Mouse (Mus musculus) heart, adult 2 months (tissue): ENCODE measurements around the gene Hist1h2bg. TPM values are rescaled to one million over a fixed set of nuclear protein-coding genes. Genes with fewer than 3 reads are reported as not detected.
"Not testable (repeated sequence)": the region's sequence is repeated elsewhere in the genome, so short reads cannot be mapped to it uniquely, and the experiment has no call there.

Experiments used
- DNase-seq, 2 experiments: peaks; one replicate each; pipeline ENCODE4 v3.0.0; 2021
- H3K27ac ChIP-seq: fragments of 200-600 bp; 2 replicates; pipeline ENCODE4 v1.8.1; 2022
- H3K27me3 ChIP-seq: fragments of 200-500 bp; 2 replicates; pipeline ENCODE4 v1.6.1; 2012; ENCODE audit warnings: mild to moderate bottlenecking, low read length, inconsistent platforms, mixed read lengths; ENCODE audit not compliant: control insufficient read depth, insufficient read depth
- H3K36me3 ChIP-seq: fragments of 200-500 bp; 2 replicates; pipeline ENCODE4 v1.6.1; 2012; ENCODE audit warnings: low read length, inconsistent platforms; ENCODE audit not compliant: control insufficient read depth, insufficient read depth
- H3K4me1 ChIP-seq: fragments of 200-500 bp; 2 replicates; pipeline ENCODE4 v1.6.1; 2011; ENCODE audit warnings: low read length; ENCODE audit not compliant: control insufficient read depth, insufficient read depth
- H3K4me3 ChIP-seq: fragments of 200-600 bp; 2 replicates; pipeline ENCODE4 v1.8.1; 2022
- H3K79me2 ChIP-seq: fragments of 200-500 bp; replicated peaks from 2 replicates; pipeline ENCODE4 v1.6.1; 2012; ENCODE audit warnings: mild to moderate bottlenecking, inconsistent platforms, low read length, moderate library complexity, mixed read lengths; ENCODE audit not compliant: control insufficient read depth, insufficient read depth
- H3K9ac ChIP-seq: fragments of 200-500 bp; 2 replicates; pipeline ENCODE4 v1.6.1; 2012; ENCODE audit warnings: low read depth, mild to moderate bottlenecking, control low read depth, inconsistent platforms, low read length, mixed read lengths
- CTCF ChIP-seq: fragments of 200-600 bp; IDR thresholded peaks from 2 replicates; pipeline ENCODE4 v1.8.1; 2022; ENCODE audit warnings: antibody characterized with exemption, mild to moderate bottlenecking, moderate library complexity
- EP300 ChIP-seq: fragments of 200-500 bp; IDR thresholded peaks from 2 replicates; pipeline ENCODE4 v1.6.1; 2011; ENCODE audit warnings: low read depth, low read length, control low read depth; ENCODE audit not compliant: insufficient read depth
- POLR2A ChIP-seq: fragments of 200-500 bp; IDR thresholded peaks from 2 replicates; pipeline ENCODE4 v1.6.1; 2011; ENCODE audit warnings: mild to moderate bottlenecking, low read depth, low read length, control low read depth; ENCODE audit not compliant: insufficient read depth
- WGBS: fragments of 180-500 bp; shearing (Covaris S2); methylation state at CpG from one replicate; pipeline ENCODE4 v1.1.7; 2018; 5-methylcytosine and 5-hydroxymethylcytosine counted together
- intact Hi-C: fragments of 180-260 bp; cut with DNase I; formaldehyde crosslinking; loops from one replicate; pipeline ENCODE4 v1.15.1; 2025
- polyA plus RNA-seq: library from polyadenylated mRNA; depleted of rRNA; stranded (reverse); fragments of >200 nt; gene quantifications from 2 replicates; pipeline ENCODE4 v1.2.3, GENCODE M21; 2012
- total RNA-seq, 2 experiments: library from RNA; stranded (reverse); gene quantifications; 2 replicates each; pipeline ENCODE4 v1.2.3; 2021

The Hist1h2bg gene
- total and polyA plus RNA-seq, 3 experiments: 3.3 to 19.5 (median 16.4) TPM

GRCm38 (mm10) chr13:23536076-23536822, 34.9 kb upstream of the Hist1h2bg start:
- H3K4me3 ChIP-seq: no peak overlapping the region
- H3K27ac ChIP-seq: no peak overlapping the region
- no peaks in the 10 kb centered on the region for H3K79me2 ChIP-seq
- H3K4me1 ChIP-seq: peaks cover 4% of the 10 kb centered on the region
- no peak for TF ChIP-seq CTCF
- no peak for TF ChIP-seq POLR2A
- TF ChIP-seq EP300: no peak
- no peaks in the 10 kb centered on the region for H3K27me3 ChIP-seq
- DNase-seq: no peak
- intact Hi-C loops: no loop called here
- 33% methylated on average over 7 of the region's 7 CpGs for WGBS
- no peak overlapping the region for H3K9ac ChIP-seq
- H3K36me3 ChIP-seq: peaks cover 14% of the 10 kb centered on the region

GRCm38 (mm10) chr13:23537006-23537710, 34.0 kb upstream of the Hist1h2bg start:
- Histone ChIP-seq H3K9ac (no peak overlapping the region), H3K27me3 (no peaks in the 10 kb centered on the region), H3K36me3 (peaks cover 13% of the 10 kb centered on the region), H3K4me1 (peaks cover 4% of the 10 kb centered on the region), H3K4me3 (no peak overlapping the region), H3K27ac (no peak overlapping the region), H3K79me2 (no peaks in the 10 kb centered on the region)
- WGBS: 88% methylated on average over 3 of the region's 3 CpGs
- no peak for DNase-seq
- intact Hi-C loops: no loop called here
- no peak for TF ChIP-seq EP300
- no peak for TF ChIP-seq CTCF
- no peak for TF ChIP-seq POLR2A

- intact Hi-C loops: no loop called here
- no peak overlapping the region for H3K4me3 ChIP-seq
- 85% methylated on average over 5 of the region's 5 CpGs for WGBS
Observed at GRCm38 (mm10) chr13:23538249-23538648, 32.9 kb upstream of the Hist1h2bg start.

GRCm38 (mm10) chr13:23539821-23540220, 31.4 kb upstream of the Hist1h2bg start:
- intact Hi-C loops, H3K27ac ChIP-seq, H3K27me3 ChIP-seq, H3K9ac ChIP-seq, H3K36me3 ChIP-seq, DNase-seq, H3K4me3 ChIP-seq, H3K79me2 ChIP-seq, H3K4me1 ChIP-seq: not testable (repeated sequence)
- 76% methylated on average over 1 of the region's 1 CpGs for WGBS

More at GRCm38 (mm10) chr13:23538249-23538648, 32.9 kb upstream of the Hist1h2bg start:
- Histone ChIP-seq H3K36me3 (peaks cover 7% of the 10 kb centered on the region), H3K27me3 (no peaks in the 10 kb centered on the region), H3K4me1 (no peaks in the 10 kb centered on the region; the same call in none of the 2 replicates), H3K9ac (no peak overlapping the region), H3K27ac (no peak overlapping the region), H3K79me2 (no peaks in the 10 kb centered on the region)
- DNase-seq: no peak
- TF ChIP-seq POLR2A: no peak
- no peak for TF ChIP-seq EP300
- TF ChIP-seq CTCF: no peak

- Histone ChIP-seq H3K4me1 (no peaks in the 10 kb centered on the region; the same call in 1 of the 2 replicates), H3K79me2 (no peaks in the 10 kb centered on the region), H3K4me3 (no peak overlapping the region), H3K36me3 (no peaks in the 10 kb centered on the region), H3K27me3 (no peaks in the 10 kb centered on the region), H3K27ac (no peak overlapping the region), H3K9ac (no peak overlapping the region)
- 89% methylated on average over 3 of the region's 3 CpGs for WGBS
- DNase-seq: no peak
- intact Hi-C loops: no loop called here
- TF ChIP-seq POLR2A (no peak), CTCF (no peak), EP300 (no peak)
Observed at GRCm38 (mm10) chr13:23541497-23541896, 29.7 kb upstream of the Hist1h2bg start.

- 16% methylated on average over 3 of the region's 3 CpGs for WGBS
- intact Hi-C loops: not testable (repeated sequence)
Observed at GRCm38 (mm10) chr13:23542225-23542980, 28.8 kb upstream of the Hist1h2bg start.

More at GRCm38 (mm10) chr13:23542225-23542980, 28.8 kb upstream of the Hist1h2bg start:
- Histone ChIP-seq H3K4me3 (peak overlapping the region; percentile 81), H3K9ac (peak overlapping the region; percentile 54)
- H3K4me1 ChIP-seq, H3K36me3 ChIP-seq, H3K27me3 ChIP-seq, DNase-seq, H3K79me2 ChIP-seq, H3K27ac ChIP-seq: not testable (repeated sequence)
